Comparison of ENCODE assay signal across 18 mouse cellular contexts in genomic region chr2:33186505-33186904, GRCm38 (mm10). TPM values are rescaled to one million over a fixed set of nuclear protein-coding genes. Genes with fewer than 3 reads are reported as not detected.
A peak's percentile ranks its signal among the peaks of the same experiment; 100 is the strongest.
DNase-seq lines count a peak whose midpoint lies in the region; ATAC-seq and TF ChIP-seq lines count a peak whose summit lies in the region.
"Had no signal": no experiment of that assay in that cellular context is flagged by ENCODE, and none has a peak within 500 bp of the region (broad histone marks: within the 10 kb centered on the region; RNA-seq: fewer than 3 reads in every experiment).

No protein-coding gene starts in this region.

- H3K36me3 ChIP-seq in kidney, adult 2 months (ENCODE audit: control insufficient read depth, insufficient read depth, low read length) = no peaks in the 10 kb centered on the region
- H3K36me3 ChIP-seq in kidney, embryonic 14.5 days (ENCODE audit: control insufficient read depth, insufficient read depth, low read length) = no peaks in the 10 kb centered on the region
- H3K36me3 ChIP-seq in heart, embryonic 11.5 days (ENCODE audit: control insufficient read depth, insufficient read depth, low read length) = no peaks in the 10 kb centered on the region
- H3K36me3 ChIP-seq: hindbrain, embryonic 15.5 days had no signal

- TF ChIP-seq POLR2A in kidney, adult 2 months (IDR thresholded peaks at IDR 0.05; ENCODE audit: low read depth, low read length) = no peak

- no peaks in the 10 kb centered on the region for H3K27me3 ChIP-seq in kidney, adult 2 months (replicated peaks; ENCODE audit: control insufficient read depth, insufficient read depth, low read length)
- H3K27me3 ChIP-seq in kidney, embryonic 14.5 days (ENCODE audit: control insufficient read depth, insufficient read depth, low read length) = no peaks in the 10 kb centered on the region
- no peaks in the 10 kb centered on the region for H3K27me3 ChIP-seq in heart, embryonic 11.5 days (ENCODE audit: control insufficient read depth, insufficient read depth, low read length)
- H3K27me3 ChIP-seq: CH12.LX; hindbrain, embryonic 15.5 days had no signal

- peak; percentile 54 for DNase-seq in adrenal gland, postnatal 10 days
- DNase-seq in adrenal gland, adult 2 months = no peak
- DNase-seq in kidney, adult 2 months = peak; percentile 54
- DNase-seq in heart, postnatal 36 days = peak; percentile 38 to 45
- DNase-seq in retina, embryonic 14.5 days (ENCODE audit: low spot score) = no peak
- DNase-seq in lung, postnatal 4 days = no peak
- DNase-seq: adrenal gland, adult 8-10 months; cerebellum, adult 8-10 months; lung, postnatal 10 days; right cerebral cortex, adult 18-20 months; thymus, postnatal 4 days had no signal

- no peaks in the 10 kb centered on the region for H3K9me3 ChIP-seq in kidney, embryonic 14.5 days (ENCODE audit: control insufficient read depth, low read length)
- H3K9me3 ChIP-seq in heart, embryonic 11.5 days (replicated peaks; ENCODE audit: control insufficient read depth, low read length) = no peaks in the 10 kb centered on the region
- H3K9me3 ChIP-seq: hindbrain, embryonic 15.5 days; megakaryocyte, embryonic 14.5 days had no signal

- intact Hi-C loops in heart, postnatal 36 days (cut with DNase I) = no loop called here

- H3K4me3 ChIP-seq in kidney, adult 2 months (ENCODE audit: insufficient read depth, low read depth, low read length) = no peak overlapping the region
- no peak overlapping the region for H3K4me3 ChIP-seq in kidney, embryonic 14.5 days (ENCODE audit: low read length)
- no peak overlapping the region for H3K4me3 ChIP-seq in heart, embryonic 11.5 days (ENCODE audit: low read depth, low read length)
- H3K4me3 ChIP-seq: hindbrain, embryonic 15.5 days; megakaryocyte, embryonic 14.5 days had no signal

- H3K27ac ChIP-seq in kidney, adult 2 months (ENCODE audit: insufficient read depth, low read depth, low read length) = no peak overlapping the region
- no peak overlapping the region for H3K27ac ChIP-seq in kidney, embryonic 14.5 days (ENCODE audit: low read depth, low read length)
- H3K27ac ChIP-seq in heart, embryonic 11.5 days (ENCODE audit: low read depth, low read length) = peak overlapping the region; percentile 67
- H3K27ac ChIP-seq: hindbrain, embryonic 15.5 days had no signal

- TF ChIP-seq CTCF in kidney, adult 2 months (conservative IDR thresholded peaks at IDR 0.05; ENCODE audit: insufficient read depth, insufficient read length, low read depth, low read length) = no peak

- no peak overlapping the region for H3K4me2 ChIP-seq in kidney, embryonic 14.5 days (replicated peaks; ENCODE audit: low read depth, low read length)
- H3K4me2 ChIP-seq in heart, embryonic 11.5 days = 0 out of 2 replicates have a peak overlapping the region, but pooled peaks have one; percentile 2
- H3K4me2 ChIP-seq: hindbrain, embryonic 15.5 days had no signal

- ATAC-seq in kidney, embryonic 14.5 days (ENCODE audit: low FRiP score, low TSS enrichment) = no peak
- ATAC-seq in heart, embryonic 11.5 days (replicated peaks; ENCODE audit: insufficient number of reproducible peaks, low FRiP score, low TSS enrichment) = no peak
- ATAC-seq: forebrain, embryonic 14.5 days; intestine, embryonic 16.5 days had no signal

- WGBS in kidney, adult 2 months = 75% methylated on average over 7 of the region's 7 CpGs
- WGBS in kidney, embryonic 14.5 days = 74% methylated on average over 7 of the region's 7 CpGs
- WGBS in heart, embryonic 11.5 days (ENCODE audit: insufficient replicate concordance) = 37% methylated on average over 7 of the region's 7 CpGs

- H3K4me1 ChIP-seq in kidney, adult 2 months (ENCODE audit: control insufficient read depth, insufficient read depth, low read length) = peaks cover 21% of the 10 kb centered on the region
- H3K4me1 ChIP-seq in kidney, embryonic 14.5 days (ENCODE audit: control insufficient read depth, insufficient read depth, low read length) = peaks cover 6% of the 10 kb centered on the region; the same call in 1 of the 2 replicates
- H3K4me1 ChIP-seq in heart, embryonic 11.5 days (ENCODE audit: control insufficient read depth, insufficient read depth, low read length) = peaks cover 32% of the 10 kb centered on the region

- H3K9ac ChIP-seq in kidney, embryonic 14.5 days (ENCODE audit: low read depth, low read length) = no peak overlapping the region
- peak overlapping the region; percentile 56 for H3K9ac ChIP-seq in heart, embryonic 11.5 days (ENCODE audit: low read depth, low read length)
- H3K9ac ChIP-seq: hindbrain, embryonic 15.5 days had no signal

RNA-seq across cellular contexts. Expression of gene Angptl2, which starts 29.4 kb away (rescaled TPM):
- total RNA-seq in adrenal gland, postnatal 10 days (2021) = 10 to 100 TPM; 51.9 to 66.1 TPM
- 10 to 100 TPM; 24.0 to 48.3 TPM for total RNA-seq in adrenal gland, adult 2 months (2021)
- 32.5 and 35.7 TPM in 2 replicates for polyA plus RNA-seq in adrenal gland, adult 2 months (2012; rRNA removed)
- polyA plus RNA-seq in kidney, adult 2 months (2012; rRNA removed) = 90.1 and 93.0 TPM in 2 replicates
- polyA plus RNA-seq in kidney, embryonic 14.5 days (2014; fragmentation: Nextera tagmentation; extraction: Ambion mirVana) = 21.1 and 27.0 TPM in 2 replicates
- 34.3 and 47.8 TPM in 2 replicates for polyA plus RNA-seq in heart, embryonic 11.5 days (2014; fragmentation: Nextera tagmentation; extraction: Ambion mirVana)
- total RNA-seq in heart, postnatal 36 days (2021) = 10 to 100 TPM; 51.2 to 67.0 TPM

RNA-seq across cellular contexts. Expression of gene Garnl3, which starts 55.1 kb away (rescaled TPM):
- total RNA-seq in adrenal gland, postnatal 10 days (2021) = 10 to 100 TPM; 16.4 to 29.5 TPM
- total RNA-seq in adrenal gland, adult 2 months (2021) = 10 to 100 TPM; 13.3 to 15.0 TPM
- 13.4 and 21.4 TPM in 2 replicates for polyA plus RNA-seq in adrenal gland, adult 2 months (2012; rRNA removed)
- polyA plus RNA-seq in kidney, adult 2 months (2012; rRNA removed) = 1.1 and 1.2 TPM in 2 replicates
- 11.6 and 12.1 TPM in 2 replicates for polyA plus RNA-seq in kidney, embryonic 14.5 days (2014; fragmentation: Nextera tagmentation; extraction: Ambion mirVana)
- 14.6 and 15.4 TPM in 2 replicates for polyA plus RNA-seq in heart, embryonic 11.5 days (2014; fragmentation: Nextera tagmentation; extraction: Ambion mirVana)
- 1 to 10 TPM; 3.1 to 4.7 TPM for total RNA-seq in heart, postnatal 36 days (2021)

Comparison
In these comparisons a context has a peak if more than half of its experiments do, and no peak if none do; other contexts are left out.
1. DNase-seq: peak in adrenal gland, postnatal 10 days (single experiment), kidney, adult 2 months (single experiment) and heart, postnatal 36 days (2 of 2); none in adrenal gland, adult 2 months (single experiment), retina, embryonic 14.5 days (single experiment) and lung, postnatal 4 days (0 of 2).